Mouse (Mus musculus): ENCODE results near the gene Capn2. TPM values are rescaled to one million over a fixed set of nuclear protein-coding genes. Genes with fewer than 3 reads are reported as not detected.

The Capn2 gene
- 102 TPM for polyA plus RNA-seq (2014; fragmentation: Illumina TruSeq; extraction: RNeasy Lipid Tissue Mini Kit (QIAGEN cat#74804); ENCODE audit: low read depth, low replicate concordance)

GRCm38 (mm10) chr1:182516758-182517676, at the start of gene Capn2:
Capn2 (minus strand) TSS chr1:182517608.

DNA sequence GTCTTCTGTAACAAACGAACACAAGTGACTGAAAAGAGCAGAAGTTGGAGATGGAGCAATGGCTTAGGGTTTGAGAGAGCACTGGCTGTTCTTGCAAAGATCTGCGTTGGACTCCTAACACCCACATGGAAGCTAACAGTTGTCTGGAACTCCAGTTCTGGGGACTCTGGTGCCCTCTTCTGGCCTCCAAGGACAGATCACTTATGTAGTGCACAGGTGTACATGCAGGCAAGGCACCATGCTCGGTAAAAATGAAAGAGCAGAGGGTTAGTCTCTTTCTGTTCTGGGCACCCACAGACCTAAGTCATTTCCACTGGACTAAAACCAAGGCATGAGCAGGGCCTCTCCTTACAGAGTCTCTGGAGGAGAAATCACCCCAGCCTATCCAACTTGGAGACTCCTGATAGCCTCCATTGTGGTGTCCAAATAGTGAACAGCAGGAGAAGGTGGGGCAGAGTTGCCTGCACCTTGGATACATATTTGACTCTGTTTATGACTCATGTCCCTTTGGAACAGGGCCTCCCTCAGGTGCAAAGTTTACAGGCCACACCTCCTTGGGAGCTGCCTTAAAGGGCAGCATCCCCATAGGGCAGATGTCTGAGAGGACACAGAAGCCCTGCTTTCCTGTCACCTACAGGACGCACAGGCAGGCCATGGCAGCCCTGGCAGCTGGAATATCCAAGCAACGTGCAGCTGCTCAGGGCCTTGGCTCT, 47.2 kb upstream of the Capn2 start, which contains the start of gene Capn8:
TSS of gene Capn8 (plus strand) at position 600 of the 713 bp plus-strand sequence.

Other genes starting within 250 kb of the Capn2 start
- gene Degs1, start 234.8 kb downstream of the Capn2 start, polyA plus RNA-seq (2014; fragmentation: Illumina TruSeq; extraction: RNeasy Lipid Tissue Mini Kit (QIAGEN cat#74804); ENCODE audit: low read depth, low replicate concordance) = 92.2 TPM
- 16.3 TPM for gene Fbxo28, start 176.0 kb downstream of the Capn2 start, polyA plus RNA-seq (2014; fragmentation: Illumina TruSeq; extraction: RNeasy Lipid Tissue Mini Kit (QIAGEN cat#74804); ENCODE audit: low read depth, low replicate concordance)
- 18.2 TPM for gene Trp53bp2, start 108.4 kb downstream of the Capn2 start, polyA plus RNA-seq (2014; fragmentation: Illumina TruSeq; extraction: RNeasy Lipid Tissue Mini Kit (QIAGEN cat#74804); ENCODE audit: low read depth, low replicate concordance)
- gene Capn8, start 47.4 kb upstream of the Capn2 start, polyA plus RNA-seq (2014; fragmentation: Illumina TruSeq; extraction: RNeasy Lipid Tissue Mini Kit (QIAGEN cat#74804); ENCODE audit: low read depth, low replicate concordance) = 1.5 TPM
- gene Ccdc185, start 231.6 kb upstream of the Capn2 start, polyA plus RNA-seq (2014; fragmentation: Illumina TruSeq; extraction: RNeasy Lipid Tissue Mini Kit (QIAGEN cat#74804); ENCODE audit: low read depth, low replicate concordance) = 1.9 TPM
- 71.0 TPM for gene Susd4, start 246.3 kb upstream of the Capn2 start, polyA plus RNA-seq (2014; fragmentation: Illumina TruSeq; extraction: RNeasy Lipid Tissue Mini Kit (QIAGEN cat#74804); ENCODE audit: low read depth, low replicate concordance)

Data from adipose tissue, adult 10 weeks (tissue).